Mouse (Mus musculus): ENCODE measurements around the gene Ldlrap1. TPM values are rescaled to one million over a fixed set of nuclear protein-coding genes. Genes with fewer than 3 reads are reported as not detected.

Gene Ldlrap1
- total and polyA plus RNA-seq, 3 experiments = 11.5 to 12.6 (median 12.4) TPM

DNA sequence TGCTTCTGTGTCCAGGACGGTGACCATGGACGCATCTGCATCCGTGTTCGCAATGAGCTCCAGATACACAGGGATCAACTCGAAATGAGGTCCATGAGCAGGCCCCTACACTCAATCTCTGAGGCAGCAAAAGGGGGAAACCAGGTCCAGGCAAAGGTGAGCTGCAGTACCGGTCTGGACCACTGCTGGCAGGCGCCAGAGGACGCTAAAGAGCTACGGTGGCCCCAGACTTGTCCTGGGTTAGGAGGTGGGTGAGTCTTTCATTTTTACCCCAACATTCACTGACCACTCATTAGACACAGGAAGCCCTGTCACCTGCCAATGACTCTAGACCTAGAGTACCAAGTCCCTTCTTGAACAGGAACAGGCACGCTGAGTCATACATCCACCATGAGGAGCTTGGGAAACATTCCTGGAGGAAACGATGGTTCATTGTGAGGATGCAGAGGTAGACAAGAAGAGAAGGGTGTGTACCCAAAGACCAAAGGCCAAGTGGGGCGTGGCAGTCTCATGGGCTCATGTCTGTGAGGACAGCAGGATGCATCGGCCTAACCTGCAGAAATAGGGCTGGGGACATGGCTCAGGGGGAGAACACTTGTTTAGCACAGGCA is 42.0 kb downstream of the Ldlrap1 start:
- Histone ChIP-seq H3K27ac (no peak overlapping the region), H3K36me3 (ENCODE audit: control insufficient read depth, insufficient read depth, low read length) (no peaks in the 10 kb centered on the region), H3K79me2 (replicated peaks; ENCODE audit: control insufficient read depth, insufficient read depth, low read length) (no peaks in the 10 kb centered on the region), H3K9ac (ENCODE audit: low read depth, low read length) (no peak overlapping the region), H3K27me3 (ENCODE audit: control insufficient read depth, insufficient read depth, low read length) (no peaks in the 10 kb centered on the region), H3K4me1 (ENCODE audit: control insufficient read depth, insufficient read depth, low read length) (peaks cover 6% of the 10 kb centered on the region), H3K4me3 (no peak overlapping the region)
- intact Hi-C loops (cut with DNase I) = no loop called here
- 77% methylated on average over 13 of the region's 13 CpGs for WGBS
- DNase-seq = no peak
- TF ChIP-seq EP300 (IDR thresholded peaks at IDR 0.05; ENCODE audit: insufficient read depth, low read depth, low read length) = no peak
- TF ChIP-seq CTCF (IDR thresholded peaks at IDR 0.05) = peak; percentile 57

DNA sequence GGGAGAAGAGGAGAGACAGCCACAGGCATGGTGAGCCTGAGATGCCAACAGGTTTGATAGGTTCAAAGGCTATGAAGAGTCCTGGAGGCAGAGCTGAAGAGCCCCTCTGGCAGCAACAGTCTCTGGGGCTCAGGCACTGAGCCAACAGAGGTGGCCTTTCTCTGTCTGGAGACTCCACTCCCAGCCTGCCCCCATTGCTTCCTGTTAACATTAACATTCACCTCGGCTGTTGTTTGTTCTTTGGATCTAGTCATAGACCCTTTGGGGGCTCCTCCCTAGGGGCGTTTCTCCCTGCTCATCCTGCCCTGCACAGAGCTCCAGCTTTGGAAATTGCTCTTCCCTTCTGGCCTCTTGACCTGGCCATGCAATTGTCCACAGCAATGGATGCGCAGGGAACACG is 42.9 kb downstream of the Ldlrap1 start:
- WGBS = 39% methylated on average over 4 of the region's 4 CpGs
- no peak overlapping the region for H3K27ac ChIP-seq
- no peaks in the 10 kb centered on the region for H3K36me3 ChIP-seq (ENCODE audit: control insufficient read depth, insufficient read depth, low read length)
- H3K27me3 ChIP-seq (ENCODE audit: control insufficient read depth, insufficient read depth, low read length) = no peaks in the 10 kb centered on the region
- no peak overlapping the region for H3K4me3 ChIP-seq
- no peaks in the 10 kb centered on the region for H3K79me2 ChIP-seq (replicated peaks; ENCODE audit: control insufficient read depth, insufficient read depth, low read length)
- H3K4me1 ChIP-seq (ENCODE audit: control insufficient read depth, insufficient read depth, low read length) = peaks cover 4% of the 10 kb centered on the region
- intact Hi-C loops (cut with DNase I) = no loop called here
- no peak overlapping the region for H3K9ac ChIP-seq (ENCODE audit: low read depth, low read length)
- TF ChIP-seq POLR2A (IDR thresholded peaks at IDR 0.05; ENCODE audit: insufficient read depth, low read depth, low read length) (no peak), EP300 (IDR thresholded peaks at IDR 0.05; ENCODE audit: insufficient read depth, low read depth, low read length) (no peak), CTCF (IDR thresholded peaks at IDR 0.05) (no peak)
- DNase-seq = no peak

DNA sequence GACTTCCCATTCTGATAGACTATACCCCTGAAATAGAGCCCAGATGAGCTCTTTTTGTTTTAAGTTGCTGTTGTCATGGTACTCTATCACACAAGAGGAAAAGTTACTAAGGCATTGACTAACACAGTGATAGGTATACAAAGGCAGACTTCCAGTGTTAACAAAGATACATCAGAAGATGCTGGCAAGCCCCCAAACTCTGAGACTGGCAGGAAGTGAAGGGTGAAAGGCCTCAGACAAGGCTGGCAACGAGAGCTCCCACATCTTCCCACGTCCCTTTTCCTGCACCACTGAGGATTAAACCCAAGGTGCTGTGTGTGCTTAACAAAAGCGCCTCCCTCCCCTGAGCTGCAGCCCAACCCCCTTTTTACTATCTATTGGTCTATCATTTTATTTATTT is 44.6 kb downstream of the Ldlrap1 start:
- Histone ChIP-seq H3K4me1 (ENCODE audit: control insufficient read depth, insufficient read depth, low read length) (peaks cover 4% of the 10 kb centered on the region), H3K4me3 (no peak overlapping the region), H3K27me3 (ENCODE audit: control insufficient read depth, insufficient read depth, low read length) (no peaks in the 10 kb centered on the region), H3K79me2 (replicated peaks; ENCODE audit: control insufficient read depth, insufficient read depth, low read length) (no peaks in the 10 kb centered on the region), H3K9ac (ENCODE audit: low read depth, low read length) (no peak overlapping the region), H3K27ac (no peak overlapping the region), H3K36me3 (ENCODE audit: control insufficient read depth, insufficient read depth, low read length) (no peaks in the 10 kb centered on the region)
- no peak for TF ChIP-seq POLR2A (IDR thresholded peaks at IDR 0.05; ENCODE audit: insufficient read depth, low read depth, low read length)
- no peak for TF ChIP-seq CTCF (IDR thresholded peaks at IDR 0.05)
- TF ChIP-seq EP300 (IDR thresholded peaks at IDR 0.05; ENCODE audit: insufficient read depth, low read depth, low read length) = no peak
- intact Hi-C loops (cut with DNase I) = no loop called here
- whole genome bisulfite sequencing = 64% methylated on average over 3 of the region's 3 CpGs
- no peak for DNase-seq

DNA sequence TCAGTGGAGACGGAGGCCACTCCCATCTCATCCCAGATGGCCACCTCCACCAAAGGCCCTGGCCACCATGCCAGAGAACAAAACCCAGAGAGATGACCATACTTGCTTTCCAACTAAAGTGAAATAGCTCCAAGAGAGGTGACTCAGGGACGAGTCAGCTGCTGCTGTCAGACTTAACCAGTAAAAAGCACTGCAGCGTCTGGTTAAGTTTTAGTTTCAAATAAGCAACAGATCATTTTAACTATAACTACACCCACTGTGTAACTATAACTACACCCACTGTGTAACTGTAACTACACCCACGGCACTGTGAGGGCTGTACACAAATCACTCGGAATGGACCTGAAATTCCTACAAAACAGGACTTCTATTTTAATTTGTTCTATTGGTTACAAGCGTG is 46.7 kb downstream of the Ldlrap1 start:
- H3K27me3 ChIP-seq (ENCODE audit: control insufficient read depth, insufficient read depth, low read length) = no peaks in the 10 kb centered on the region
- intact Hi-C loops (cut with DNase I) = no loop called here
- whole genome bisulfite sequencing = 80% methylated on average over 6 of the region's 6 CpGs
- H3K27ac ChIP-seq = no peak overlapping the region
- H3K4me3 ChIP-seq = no peak overlapping the region
- H3K9ac ChIP-seq (ENCODE audit: low read depth, low read length) = no peak overlapping the region
- no peak for DNase-seq
- H3K79me2 ChIP-seq (replicated peaks; ENCODE audit: control insufficient read depth, insufficient read depth, low read length) = no peaks in the 10 kb centered on the region
- TF ChIP-seq EP300 (IDR thresholded peaks at IDR 0.05; ENCODE audit: insufficient read depth, low read depth, low read length) (no peak), CTCF (IDR thresholded peaks at IDR 0.05) (no peak), POLR2A (IDR thresholded peaks at IDR 0.05; ENCODE audit: insufficient read depth, low read depth, low read length) (no peak)
- no peaks in the 10 kb centered on the region for H3K36me3 ChIP-seq (ENCODE audit: control insufficient read depth, insufficient read depth, low read length)
- peaks cover 4% of the 10 kb centered on the region for H3K4me1 ChIP-seq (ENCODE audit: control insufficient read depth, insufficient read depth, low read length)

DNA sequence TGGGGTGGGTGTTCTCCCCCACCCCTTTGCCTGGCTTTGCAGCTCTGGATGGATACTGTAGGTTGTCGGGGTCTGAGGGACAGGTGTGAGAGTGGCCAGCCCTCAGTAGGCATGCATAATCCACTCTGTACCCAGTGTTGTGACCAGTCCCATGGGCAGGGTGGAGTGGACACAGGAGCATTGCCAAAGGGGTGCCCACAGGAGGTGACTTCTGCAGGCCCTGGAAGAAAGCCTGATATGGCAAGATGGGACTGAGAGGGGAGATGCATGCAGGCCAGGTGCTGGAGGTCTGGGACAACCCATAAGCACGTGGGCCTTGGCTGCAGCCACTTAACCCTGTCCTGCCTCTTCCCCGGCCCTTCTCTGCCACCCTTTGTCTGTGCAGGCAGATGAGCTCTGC is 47.5 kb downstream of the Ldlrap1 start:
- Histone ChIP-seq H3K4me3 (no peak overlapping the region), H3K9ac (ENCODE audit: low read depth, low read length) (no peak overlapping the region), H3K79me2 (replicated peaks; ENCODE audit: control insufficient read depth, insufficient read depth, low read length) (no peaks in the 10 kb centered on the region), H3K36me3 (ENCODE audit: control insufficient read depth, insufficient read depth, low read length) (no peaks in the 10 kb centered on the region), H3K27ac (no peak overlapping the region), H3K27me3 (ENCODE audit: control insufficient read depth, insufficient read depth, low read length) (no peaks in the 10 kb centered on the region), H3K4me1 (ENCODE audit: control insufficient read depth, insufficient read depth, low read length) (peaks cover 4% of the 10 kb centered on the region)
- 70% methylated on average over 3 of the region's 3 CpGs for WGBS
- DNase-seq = no peak
- intact Hi-C loops (cut with DNase I) = no loop called here
- TF ChIP-seq POLR2A (IDR thresholded peaks at IDR 0.05; ENCODE audit: insufficient read depth, low read depth, low read length) = no peak
- no peak for TF ChIP-seq EP300 (IDR thresholded peaks at IDR 0.05; ENCODE audit: insufficient read depth, low read depth, low read length)
- TF ChIP-seq CTCF (IDR thresholded peaks at IDR 0.05) = no peak

DNA sequence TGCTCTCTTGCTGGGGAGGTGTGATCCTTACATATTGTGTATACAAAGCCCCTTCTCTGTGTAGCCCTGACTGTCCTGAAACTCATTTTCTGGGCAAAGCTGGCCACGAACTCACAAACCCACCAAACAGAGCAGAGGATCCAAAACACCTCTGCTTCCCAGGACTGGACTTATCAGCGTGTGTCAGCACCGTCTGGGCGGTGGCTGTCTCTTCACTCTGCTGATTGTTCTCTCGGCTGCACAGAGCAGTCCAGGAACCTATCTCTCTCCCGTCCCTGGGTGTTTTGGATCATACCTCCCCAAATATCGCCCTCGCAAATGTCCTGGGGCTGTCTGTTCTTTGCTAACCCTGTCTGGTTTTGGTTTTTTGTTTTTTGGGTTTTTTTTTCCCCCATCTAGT is 48.3 kb downstream of the Ldlrap1 start:
- intact Hi-C loops (cut with DNase I) = no loop called here
- Histone ChIP-seq H3K36me3 (ENCODE audit: control insufficient read depth, insufficient read depth, low read length) (no peaks in the 10 kb centered on the region), H3K27ac (no peak overlapping the region), H3K4me1 (ENCODE audit: control insufficient read depth, insufficient read depth, low read length) (peaks cover 3% of the 10 kb centered on the region), H3K27me3 (ENCODE audit: control insufficient read depth, insufficient read depth, low read length) (no peaks in the 10 kb centered on the region), H3K4me3 (no peak overlapping the region), H3K9ac (ENCODE audit: low read depth, low read length) (no peak overlapping the region), H3K79me2 (replicated peaks; ENCODE audit: control insufficient read depth, insufficient read depth, low read length) (no peaks in the 10 kb centered on the region)
- DNase-seq = no peak
- WGBS = 44% methylated on average over 8 of the region's 8 CpGs
- TF ChIP-seq POLR2A (IDR thresholded peaks at IDR 0.05; ENCODE audit: insufficient read depth, low read depth, low read length) = no peak
- no peak for TF ChIP-seq EP300 (IDR thresholded peaks at IDR 0.05; ENCODE audit: insufficient read depth, low read depth, low read length)
- no peak for TF ChIP-seq CTCF (IDR thresholded peaks at IDR 0.05)
